Mouse (Mus musculus) heart, postnatal 0 days (tissue): ENCODE measurements at regions not wholly inside any gene's neighbourhood (a gene's known extent, or its start where the extent isn't known, plus 50 kb on each side); places are given as distances from the start of the nearest gene placed in this dataset.

ENCODE experiments used
- CTCF ChIP-seq: IDR thresholded peaks from 2 replicates; pipeline ENCODE4 v1.5.1; 2016; ENCODE audit warnings: antibody characterized with exemption, control low read depth, low read depth
- EP300 ChIP-seq: IDR thresholded peaks from 2 replicates; pipeline ENCODE4 v1.6.1; 2016; ENCODE audit warnings: antibody characterized with exemption, low read depth

DNA sequence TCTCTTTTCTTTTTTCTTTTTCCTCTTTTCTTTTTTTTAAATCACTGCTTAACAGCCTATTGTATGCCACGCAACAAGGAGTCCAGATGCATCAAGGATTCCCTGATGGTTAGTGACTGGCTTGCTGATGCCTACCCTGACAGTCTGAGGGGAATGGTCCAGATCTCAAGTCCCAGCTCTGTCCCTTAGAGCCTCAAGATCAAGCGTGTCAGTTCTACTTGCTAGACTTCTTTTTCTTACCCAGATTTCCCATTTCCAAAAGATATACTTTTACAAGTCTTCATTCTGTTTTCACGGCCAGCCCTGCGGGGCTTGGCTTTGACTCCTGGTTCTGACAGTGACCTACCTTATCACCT, 68.1 kb upstream of the Il12b start:
- TF ChIP-seq EP300 (no peak), CTCF (no peak)
